Mouse (Mus musculus) brain, embryonic 14.5 days (tissue): ENCODE data around the gene Rab11fip3.

ENCODE experiments used
- CTCF ChIP-seq: fragments of 200-500 bp; IDR thresholded peaks from 2 replicates; pipeline ENCODE4 v1.5.1; 2012; ENCODE audit warnings: inconsistent platforms, mild to moderate bottlenecking, moderate library complexity, borderline replicate concordance; ENCODE audit not compliant: insufficient read depth, insufficient read length; ENCODE audit errors: extremely low read depth
- POLR2A ChIP-seq: fragments of 200-500 bp; IDR thresholded peaks from 2 replicates; pipeline ENCODE4 v1.6.1; 2012; ENCODE audit warnings: mild to moderate bottlenecking, inconsistent platforms, borderline replicate concordance; ENCODE audit not compliant: poor library complexity, insufficient read depth, insufficient read length, severe bottlenecking; ENCODE audit errors: extremely low read depth

- TF ChIP-seq POLR2A (no peak), CTCF (no peak)
These were observed 86.4 kb downstream of the Rab11fip3 start for GRCm38 (mm10) chr17:25982913-25983312.
